Comparison of ENCODE assay signal across 10 mouse cellular contexts in the genomic region with DNA sequence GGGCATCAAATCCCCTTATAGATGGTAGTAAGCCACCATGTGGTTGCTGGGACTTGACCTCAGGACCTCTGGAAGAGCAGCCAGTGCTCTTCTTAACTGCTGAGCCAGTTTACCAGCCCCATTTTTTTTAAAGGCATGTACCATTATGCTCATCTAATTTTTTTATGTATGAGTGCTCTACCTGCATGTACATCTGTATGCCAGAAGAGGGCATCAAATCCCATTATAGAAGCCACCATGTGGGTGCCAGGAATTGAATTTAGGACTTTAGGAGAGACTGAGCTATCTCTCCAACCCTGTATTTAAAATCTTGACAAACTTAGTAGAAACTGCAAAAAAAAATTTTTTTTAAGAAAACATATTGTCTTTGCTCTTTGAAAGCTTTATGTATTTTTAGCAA. TPM values are rescaled to one million over a fixed set of nuclear protein-coding genes. Genes with fewer than 3 reads are reported as not detected.
DNase-seq lines count a peak whose midpoint lies in the region; ATAC-seq and TF ChIP-seq lines count a peak whose summit lies in the region.
"Had no signal": no experiment of that assay in that cellular context is flagged by ENCODE, and none has a peak within 500 bp of the region (broad histone marks: within the 10 kb centered on the region; RNA-seq: fewer than 3 reads in every experiment).

No protein-coding gene starts in this region.

- TF ChIP-seq CTCF in hindbrain, postnatal 0 days (IDR thresholded peaks at IDR 0.05; ENCODE audit: low read depth): peak; percentile 40
- TF ChIP-seq CTCF in brain, embryonic 14.5 days (IDR thresholded peaks at IDR 0.05; ENCODE audit: borderline replicate concordance, extremely low read depth, insufficient read depth, insufficient read length): no peak

- ATAC-seq in hindbrain, postnatal 0 days: no peak
- ATAC-seq in hindbrain, embryonic 12.5 days (ENCODE audit: low FRiP score): no peak

- H3K4me3 ChIP-seq in hindbrain, postnatal 0 days (ENCODE audit: low read length): no peak overlapping the region
- no peak overlapping the region for H3K4me3 ChIP-seq in hindbrain, embryonic 12.5 days
- H3K4me3 ChIP-seq: embryonic facial prominence, embryonic 13.5 days had no signal

- H3K36me3 ChIP-seq in hindbrain, postnatal 0 days (ENCODE audit: insufficient read depth, low read length): no peaks in the 10 kb centered on the region
- H3K36me3 ChIP-seq in hindbrain, embryonic 12.5 days: no peaks in the 10 kb centered on the region; the same call in 1 of the 2 replicates

- no peak overlapping the region for H3K9ac ChIP-seq in hindbrain, postnatal 0 days (replicated peaks; ENCODE audit: low read length)
- no peak overlapping the region for H3K9ac ChIP-seq in hindbrain, embryonic 12.5 days
- H3K9ac ChIP-seq: embryonic facial prominence, embryonic 13.5 days had no signal

- no peak overlapping the region for H3K27ac ChIP-seq in hindbrain, postnatal 0 days
- no peak overlapping the region for H3K27ac ChIP-seq in hindbrain, embryonic 12.5 days
- H3K27ac ChIP-seq: embryonic facial prominence, embryonic 13.5 days had no signal

- H3K9me3 ChIP-seq in hindbrain, postnatal 0 days (ENCODE audit: low read length): no peaks in the 10 kb centered on the region
- no peaks in the 10 kb centered on the region for H3K9me3 ChIP-seq in hindbrain, embryonic 12.5 days (replicated peaks)
- H3K9me3 ChIP-seq: embryonic facial prominence, embryonic 13.5 days had no signal

- no peak for TF ChIP-seq POLR2A in brain, embryonic 14.5 days (IDR thresholded peaks at IDR 0.05; ENCODE audit: borderline replicate concordance, extremely low read depth, insufficient read depth, insufficient read length, poor library complexity, severe bottlenecking)

- H3K4me1 ChIP-seq in hindbrain, postnatal 0 days (ENCODE audit: insufficient read depth, low read length): no peaks in the 10 kb centered on the region
- no peaks in the 10 kb centered on the region for H3K4me1 ChIP-seq in hindbrain, embryonic 12.5 days
- H3K4me1 ChIP-seq: embryonic facial prominence, embryonic 13.5 days had no signal

- DNase-seq in hindbrain, postnatal 0 days (ENCODE audit: low spot score): peak; percentile 12
- peak; percentile 15 for DNase-seq in thymus, postnatal 0 days (ENCODE audit: low spot score)
- no peak for DNase-seq in thymus, postnatal 36 days
- peak; percentile 13 for DNase-seq in brain, embryonic 14.5 days (ENCODE audit: low read depth)
- DNase-seq in adrenal gland, adult 8-10 months: no peak
- no peak for DNase-seq in gastrocnemius, adult 8-10 months (ENCODE audit: low spot score in 2 of 2)
- DNase-seq: kidney, adult 18-20 months; right cerebral cortex, postnatal 14 days had no signal

- no peaks in the 10 kb centered on the region for H3K27me3 ChIP-seq in hindbrain, postnatal 0 days (ENCODE audit: insufficient read depth, low read length)
- H3K27me3 ChIP-seq in hindbrain, embryonic 12.5 days: no peaks in the 10 kb centered on the region
- H3K27me3 ChIP-seq: embryonic facial prominence, embryonic 13.5 days had no signal

- no peak overlapping the region for H3K4me2 ChIP-seq in hindbrain, postnatal 0 days (ENCODE audit: low read depth, low read length)
- no peak overlapping the region for H3K4me2 ChIP-seq in hindbrain, embryonic 12.5 days (replicated peaks)
- H3K4me2 ChIP-seq: embryonic facial prominence, embryonic 13.5 days had no signal

RNA-seq across cellular contexts. Expression of a gene that starts 5.0 kb away (rescaled TPM):
- total RNA-seq in hindbrain, postnatal 0 days (2014; rRNA removed): 5.3 and 6.4 TPM in 2 replicates
- polyA plus RNA-seq in hindbrain, postnatal 0 days (2015; fragmentation: Nextera tagmentation; extraction: Ambion mirVana): 6.1 and 8.4 TPM in 2 replicates
- 10.5 and 11.5 TPM in 2 replicates for polyA plus RNA-seq in hindbrain, embryonic 12.5 days (2016; fragmentation: Nextera tagmentation; extraction: Ambion mirVana)
- polyA plus RNA-seq in thymus, postnatal 0 days (2015; fragmentation: Nextera tagmentation; extraction: Ambion mirVana): 17.9 and 19.9 TPM in 2 replicates
- 6.2 and 8.6 TPM in 2 replicates for polyA plus RNA-seq in brain, embryonic 14.5 days (2012; rRNA removed)
- total RNA-seq in adrenal gland, adult 8-10 months (2022): 10 to 100 TPM; 37.1 to 62.6 (median 53.2) TPM
- total RNA-seq in gastrocnemius, adult 8-10 months (2022): 1 to 10 TPM; 4.7 to 7.5 (median 6.8) TPM

RNA-seq across cellular contexts. Expression of a gene that starts 29.1 kb away (rescaled TPM):
- 3.0 and 5.5 TPM in 2 replicates for total RNA-seq in hindbrain, postnatal 0 days (2014; rRNA removed)
- 4.8 and 5.2 TPM in 2 replicates for polyA plus RNA-seq in hindbrain, postnatal 0 days (2015; fragmentation: Nextera tagmentation; extraction: Ambion mirVana)
- 6.5 and 6.9 TPM in 2 replicates for polyA plus RNA-seq in hindbrain, embryonic 12.5 days (2016; fragmentation: Nextera tagmentation; extraction: Ambion mirVana)
- polyA plus RNA-seq in thymus, postnatal 0 days (2015; fragmentation: Nextera tagmentation; extraction: Ambion mirVana): 7.2 and 7.8 TPM in 2 replicates
- 3.8 and 4.5 TPM in 2 replicates for polyA plus RNA-seq in brain, embryonic 14.5 days (2012; rRNA removed)
- total RNA-seq in adrenal gland, adult 8-10 months (2022): 1 to 10 TPM in 2 of 4 experiments, under 1 TPM in 2; 0.58 to 1.2 (median 0.87) TPM
- total RNA-seq in gastrocnemius, adult 8-10 months (2022): not detected

RNA-seq across cellular contexts. Expression of a gene that starts 42.7 kb away (rescaled TPM):
- total RNA-seq in hindbrain, postnatal 0 days (2014; rRNA removed): 0.26 TPM in 1 of 2 replicates, not detected in the other
- polyA plus RNA-seq in hindbrain, postnatal 0 days (2015; fragmentation: Nextera tagmentation; extraction: Ambion mirVana): 0.24 and 0.33 TPM in 2 replicates
- 0.26 TPM in 1 of 2 replicates, not detected in the other for polyA plus RNA-seq in hindbrain, embryonic 12.5 days (2016; fragmentation: Nextera tagmentation; extraction: Ambion mirVana)
- polyA plus RNA-seq in thymus, postnatal 0 days (2015; fragmentation: Nextera tagmentation; extraction: Ambion mirVana): 0.27 and 0.61 TPM in 2 replicates
- polyA plus RNA-seq in brain, embryonic 14.5 days (2012; rRNA removed): 0.03 and 0.15 TPM in 2 replicates
- total RNA-seq in adrenal gland, adult 8-10 months (2022): 1 to 10 TPM; 3.0 to 7.2 (median 4.1) TPM
- not detected for total RNA-seq in gastrocnemius, adult 8-10 months (2022)

Comparison
In these comparisons a context has a peak if more than half of its experiments do, and no peak if none do; other contexts are left out.
1. DNase-seq: peak in hindbrain, postnatal 0 days (single experiment), thymus, postnatal 0 days (single experiment) and brain, embryonic 14.5 days (single experiment); none in thymus, postnatal 36 days (0 of 2), adrenal gland, adult 8-10 months (single experiment) and gastrocnemius, adult 8-10 months (0 of 2).